Mouse (Mus musculus): ENCODE measurements around the gene Efhd1.

Gene Efhd1

GRCm38 (mm10) chr1:87264134-87265006, at the start of gene Efhd1:
Efhd1 (plus strand) TSS chr1:87264363.
- no peak for DNase-seq (ENCODE audit: low spot score)

- DNase-seq (ENCODE audit: low spot score): peak; percentile 36
Measured at GRCm38 (mm10) chr1:87214748-87215147, 49.4 kb upstream of the Efhd1 start.

- no peak for DNase-seq (ENCODE audit: low spot score)
Measured at GRCm38 (mm10) chr1:87217938-87218337, 46.2 kb upstream of the Efhd1 start.

GRCm38 (mm10) chr1:87225739-87226138, 38.4 kb upstream of the Efhd1 start:
- no peak for DNase-seq (ENCODE audit: low spot score)

GRCm38 (mm10) chr1:87226409-87227159, 37.6 kb upstream of the Efhd1 start:
- DNase-seq (ENCODE audit: low spot score): no peak

- no peak for DNase-seq (ENCODE audit: low spot score)
Measured at GRCm38 (mm10) chr1:87227160-87227550, 37.0 kb upstream of the Efhd1 start.

- no peak for DNase-seq (ENCODE audit: low spot score)
Measured at GRCm38 (mm10) chr1:87230606-87231005, 33.6 kb upstream of the Efhd1 start.

- DNase-seq (ENCODE audit: low spot score): no peak
Measured at GRCm38 (mm10) chr1:87232197-87232596, 32.0 kb upstream of the Efhd1 start.

- DNase-seq (ENCODE audit: low spot score): no peak
Measured at GRCm38 (mm10) chr1:87239056-87239455, 25.1 kb upstream of the Efhd1 start.

GRCm38 (mm10) chr1:87243021-87243420, 21.1 kb upstream of the Efhd1 start:
- DNase-seq (ENCODE audit: low spot score): no peak

- DNase-seq (ENCODE audit: low spot score): no peak
Measured at GRCm38 (mm10) chr1:87245430-87245829, 18.7 kb upstream of the Efhd1 start.

GRCm38 (mm10) chr1:87245929-87246815, 18.0 kb upstream of the Efhd1 start:
- peak; percentile 53 for DNase-seq (ENCODE audit: low spot score)

- DNase-seq (ENCODE audit: low spot score): no peak
Measured at GRCm38 (mm10) chr1:87252040-87252609, 12.0 kb upstream of the Efhd1 start.

- no peak for DNase-seq (ENCODE audit: low spot score)
Measured at GRCm38 (mm10) chr1:87255173-87255572, 9.0 kb upstream of the Efhd1 start.

GRCm38 (mm10) chr1:87257691-87258090, 6.5 kb upstream of the Efhd1 start:
- DNase-seq (ENCODE audit: low spot score): no peak

GRCm38 (mm10) chr1:87258484-87258883, 5.7 kb upstream of the Efhd1 start:
- no peak for DNase-seq (ENCODE audit: low spot score)

- DNase-seq (ENCODE audit: low spot score): no peak
Measured at GRCm38 (mm10) chr1:87259316-87259715, 4.8 kb upstream of the Efhd1 start.

- DNase-seq (ENCODE audit: low spot score): no peak
Measured at GRCm38 (mm10) chr1:87263257-87263656, 906 bp upstream of the Efhd1 start.

GRCm38 (mm10) chr1:87263796-87264133, 398 bp upstream of the Efhd1 start:
- no peak for DNase-seq (ENCODE audit: low spot score)

- DNase-seq (ENCODE audit: low spot score): no peak
Measured at GRCm38 (mm10) chr1:87265200-87265599, 1.0 kb downstream of the Efhd1 start.

- no peak for DNase-seq (ENCODE audit: low spot score)
Measured at GRCm38 (mm10) chr1:87266296-87267090, 2.3 kb downstream of the Efhd1 start.

Measured in T-cell, adult 2 months (primary cell).